Mouse (Mus musculus) c-Kit-positive CD71-negative TER-119-negative erythroid progenitor cells, embryonic 14.5 days (primary cell): ENCODE data around the gene Cdk2ap2.

Experiments used
- DNase-seq: peaks from one replicate; pipeline ENCODE4 v3.0.0-alpha.2; 2013; ENCODE audit warnings: low read depth

Cdk2ap2 gene

DNA sequence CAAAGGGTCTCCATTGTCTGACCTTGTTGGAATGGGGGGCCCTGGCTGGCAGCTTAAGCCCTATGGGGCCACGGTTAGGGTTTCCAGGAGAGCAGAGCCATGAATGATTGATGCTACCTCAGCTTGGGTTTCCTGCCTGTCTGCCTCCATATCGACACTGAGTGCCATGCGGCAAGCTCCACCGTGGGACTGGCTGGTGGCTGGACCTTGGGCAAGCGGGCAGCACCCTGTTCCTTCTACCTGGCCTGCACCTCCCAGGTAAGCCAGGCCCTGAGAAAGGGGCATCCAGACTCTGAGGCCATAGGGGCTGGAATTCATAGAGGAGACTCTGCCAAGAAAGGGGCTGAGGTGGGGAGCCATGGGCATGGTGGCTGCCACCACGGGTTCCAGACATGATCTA, 43.2 kb downstream of the Cdk2ap2 start:
- no peak for DNase-seq

DNA sequence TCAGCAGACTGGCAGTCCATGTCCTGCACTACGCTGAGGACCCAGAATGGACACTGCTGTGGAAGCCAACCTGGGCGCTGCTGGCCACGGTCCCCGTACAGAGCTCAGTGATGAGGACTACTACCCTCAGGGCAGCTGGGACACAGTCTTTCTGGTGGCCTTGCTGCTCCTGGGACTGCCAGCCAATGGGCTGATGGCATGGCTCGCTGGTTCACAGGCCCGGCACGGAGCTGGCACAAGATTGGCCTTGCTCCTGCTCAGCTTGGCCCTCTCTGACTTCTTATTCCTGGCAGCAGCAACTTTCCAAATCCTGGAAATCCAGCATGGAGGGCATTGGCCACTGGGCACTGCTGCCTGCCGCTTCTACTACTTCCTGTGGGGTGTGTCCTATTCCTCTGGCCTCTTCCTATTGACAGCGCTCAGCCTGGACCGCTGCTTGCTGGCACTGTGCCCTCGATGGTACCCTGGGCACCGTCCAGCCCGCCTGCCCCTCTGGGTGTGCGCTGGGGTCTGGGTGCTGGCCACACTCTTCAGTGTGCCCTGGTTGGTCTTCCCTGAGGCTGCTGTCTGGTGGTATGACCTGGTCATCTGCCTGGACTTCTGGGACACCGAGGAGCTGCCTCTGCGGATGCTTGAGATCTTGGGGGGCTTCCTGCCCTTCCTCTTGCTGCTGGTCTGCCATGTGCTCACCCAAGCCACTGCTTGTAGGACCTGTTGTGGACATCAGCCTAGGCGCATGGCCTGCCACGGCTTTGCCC, 45.6 kb downstream of the Cdk2ap2 start:
- DNase-seq = no peak

DNA sequence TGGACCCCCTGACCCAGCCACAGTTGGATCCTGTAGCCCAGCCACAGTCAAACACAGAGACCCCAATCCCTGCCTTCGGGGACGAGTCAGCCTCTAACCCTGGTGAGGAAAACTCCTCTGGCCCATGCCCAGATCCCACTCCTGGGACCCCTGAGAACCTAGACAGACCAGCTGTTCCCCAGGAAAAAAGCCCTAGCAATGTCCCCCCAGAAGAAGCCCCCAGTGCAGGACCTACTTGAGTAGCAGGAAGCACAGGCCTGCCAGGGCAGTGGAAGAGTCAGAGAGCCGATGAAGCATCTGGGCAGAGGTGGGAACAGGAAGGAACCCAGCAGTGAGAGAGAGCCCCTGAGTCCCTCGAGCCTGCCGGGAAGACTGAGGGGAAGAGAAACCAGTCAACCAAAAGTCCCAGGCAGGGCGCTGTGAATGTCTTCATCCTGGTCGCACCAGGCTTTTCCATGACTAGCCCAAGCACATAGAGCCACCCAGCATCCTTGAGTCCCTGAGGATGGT, 46.8 kb downstream of the Cdk2ap2 start, which contains the start of gene Cabp4:
TSS of gene Cabp4 (minus strand) at position 275 of the 510 bp plus-strand sequence.
- no peak for DNase-seq

DNA sequence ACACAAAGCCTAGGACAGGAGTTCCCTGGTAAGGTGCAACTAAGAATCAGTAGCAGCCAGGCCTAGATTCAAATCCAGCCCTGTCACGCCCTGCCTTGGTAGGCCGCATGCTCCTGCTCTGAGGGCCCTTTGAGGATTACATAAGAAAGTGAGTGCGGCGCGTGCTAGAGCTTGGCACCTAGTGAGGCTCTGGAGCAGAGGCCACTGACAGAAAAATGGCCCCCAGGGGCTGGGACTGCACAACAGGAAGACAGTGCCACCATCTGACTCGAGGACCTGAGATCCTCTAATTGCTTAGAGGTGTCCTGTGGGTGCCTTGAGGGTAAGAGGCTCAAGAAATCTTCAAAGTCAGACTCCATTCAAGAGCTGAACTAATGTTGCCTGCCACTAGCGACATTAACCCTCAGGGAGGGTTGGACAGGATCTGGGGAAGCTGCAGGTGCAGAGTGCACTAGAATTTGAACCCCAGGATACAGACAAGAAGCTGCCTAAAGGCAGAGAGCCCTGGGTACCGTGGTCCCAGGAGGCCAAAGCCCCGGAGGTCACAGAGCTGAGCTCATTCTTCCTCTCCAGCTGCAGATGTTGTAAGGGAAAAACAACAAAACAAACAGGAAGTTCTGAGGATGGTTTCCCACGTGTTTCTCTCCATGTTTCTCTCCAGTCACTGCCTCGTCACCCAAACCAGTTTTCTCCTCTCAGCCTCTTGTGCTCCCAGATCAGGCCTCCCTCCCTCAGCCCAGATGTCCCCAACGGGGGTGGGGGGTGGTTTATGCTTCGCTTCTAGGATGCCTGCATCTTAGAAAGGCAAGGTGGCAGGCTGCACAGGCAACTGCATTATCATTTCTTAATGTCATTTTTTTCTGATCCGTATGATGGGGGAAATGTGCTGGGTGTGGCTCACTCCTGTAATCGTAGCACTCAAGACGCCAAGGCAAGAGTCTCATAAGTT, 47.8 kb downstream of the Cdk2ap2 start:
- no peak for DNase-seq

DNA sequence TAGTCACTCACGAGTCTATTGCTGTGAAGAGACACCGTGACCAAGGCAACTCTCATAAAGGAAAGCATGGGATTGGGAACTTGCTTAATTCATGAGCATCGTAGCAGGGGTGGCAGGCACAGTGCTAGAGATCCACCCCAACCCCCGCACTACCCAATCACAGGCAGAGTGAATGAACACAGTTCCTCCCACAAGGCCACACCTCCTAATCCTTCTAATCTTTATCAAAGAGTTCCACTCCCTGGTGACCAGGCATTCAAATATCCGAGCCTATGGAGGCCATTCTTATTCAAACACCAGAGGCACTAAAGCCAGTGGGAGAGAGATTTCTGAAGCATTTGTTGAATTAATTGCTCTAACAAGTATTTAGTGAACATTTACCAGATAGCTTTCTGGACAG, 49.0 kb downstream of the Cdk2ap2 start:
- no peak for DNase-seq

DNA sequence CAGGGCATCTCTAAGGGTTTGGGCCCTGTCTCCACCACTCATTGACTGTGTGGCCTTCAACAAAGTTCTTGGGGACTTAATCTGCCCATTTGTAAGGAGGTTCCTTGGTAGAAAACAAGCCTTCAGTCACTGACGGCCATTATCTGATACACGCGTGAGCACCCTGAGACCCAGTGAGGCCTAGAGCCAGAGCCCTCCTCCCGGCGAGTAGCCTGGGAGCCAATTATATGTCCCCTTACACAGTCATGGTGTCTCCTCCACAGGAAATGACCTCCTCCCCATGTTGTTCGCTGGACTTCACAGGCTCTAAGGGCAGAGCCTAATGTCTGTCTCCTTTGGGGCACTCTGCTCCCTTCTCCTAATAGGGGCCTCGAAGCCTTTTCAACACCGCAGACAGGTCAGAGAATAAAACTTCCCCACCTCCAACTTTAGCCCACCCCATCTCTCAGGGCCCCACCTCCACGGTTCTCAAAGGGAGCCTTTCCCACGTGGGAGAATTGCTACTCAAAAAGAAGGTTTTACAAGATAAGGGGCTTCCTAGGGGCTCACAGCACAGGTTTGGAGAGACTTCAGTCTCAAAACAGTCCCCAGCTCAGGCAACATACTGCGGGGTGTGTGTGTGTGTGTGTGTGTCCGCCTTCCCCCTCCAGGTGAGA, 49.5 kb downstream of the Cdk2ap2 start:
- no peak for DNase-seq

DNA sequence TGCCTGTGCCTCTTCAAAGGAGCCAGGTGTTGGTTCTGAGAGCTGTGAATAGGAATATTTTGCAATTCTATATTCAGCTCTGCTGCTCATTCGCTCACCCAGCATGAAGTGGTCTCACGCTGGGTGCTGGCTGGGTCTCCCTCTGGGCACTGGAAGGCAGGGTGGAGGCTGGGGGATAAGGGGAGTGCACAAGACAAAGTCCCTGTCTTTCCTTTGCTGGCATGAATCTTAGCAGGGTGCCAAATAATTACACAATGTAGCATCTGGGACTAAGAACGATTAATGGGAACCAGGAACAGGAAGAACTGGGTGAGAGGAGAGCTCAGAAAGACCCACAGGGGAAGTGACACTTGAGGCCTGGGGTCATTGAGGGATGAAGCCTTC, 50.0 kb downstream of the Cdk2ap2 start:
- no peak for DNase-seq

DNA sequence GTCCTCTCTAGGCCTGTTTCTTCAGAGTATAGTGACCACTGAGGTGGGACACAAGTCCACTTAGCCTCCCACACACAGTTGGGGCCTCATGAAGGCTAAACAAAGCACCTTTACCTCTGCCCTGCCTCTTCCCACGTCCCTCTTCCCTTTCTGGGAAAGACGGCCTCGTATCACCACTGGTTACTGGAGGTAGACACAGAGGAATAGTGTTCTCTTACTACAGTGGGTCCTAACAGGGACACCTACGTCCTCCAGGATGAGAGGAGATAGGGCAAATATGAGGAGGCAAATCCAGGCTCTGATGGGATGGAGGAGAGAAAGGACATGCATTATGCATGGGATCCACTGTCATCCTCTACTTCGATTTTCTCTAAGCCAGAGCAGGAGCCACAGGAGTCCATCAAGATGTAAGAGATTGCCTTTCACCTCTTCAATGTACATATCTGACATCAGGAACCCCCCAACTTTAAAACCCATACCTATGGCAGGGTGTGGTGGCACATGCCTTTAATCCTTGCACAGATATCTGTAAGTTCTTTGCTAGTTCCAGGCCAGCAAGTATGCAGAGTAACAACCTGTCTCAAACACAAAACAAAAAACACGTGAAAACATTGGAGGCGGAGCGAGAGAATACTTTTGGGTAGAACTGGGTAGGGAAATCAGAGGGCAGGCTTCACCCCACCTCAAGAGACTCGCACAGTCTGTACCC, 51.0 kb downstream of the Cdk2ap2 start:
- DNase-seq = no peak

DNA sequence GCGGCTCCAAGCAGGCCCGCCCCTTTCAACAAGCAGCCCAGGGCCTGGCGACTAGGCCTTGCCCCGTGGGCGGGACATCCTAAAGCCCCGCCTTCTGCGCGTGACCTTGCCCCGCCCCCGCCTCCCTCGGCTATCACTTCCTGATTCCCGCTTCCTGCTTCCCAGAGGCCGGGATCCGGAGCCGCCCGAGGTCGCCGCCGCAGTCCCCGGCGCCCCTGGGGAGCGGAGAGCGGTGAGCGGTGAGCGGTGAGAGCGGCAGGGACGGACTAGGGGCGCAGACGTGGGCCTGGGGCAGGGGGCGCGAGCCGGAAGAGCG, 51.5 kb downstream of the Cdk2ap2 start, which contains the start of gene Coro1b:
TSS of gene Coro1b (plus strand) at position 129 of the 316 bp plus-strand sequence.
- peak; percentile 81 for DNase-seq
